Mouse (Mus musculus): Measurements from ENCODE around the gene Tusc2. TPM values are rescaled to one million over a fixed set of nuclear protein-coding genes. Genes with fewer than 3 reads are reported as not detected.

Tusc2 gene
- polyA plus RNA-seq, 1 experiment: 22.1 TPM

GRCm38 (mm10) chr9:107541474-107542351 is 21.3 kb upstream of the Tusc2 start, which contains the start of the genes Cyb561d2 and Nprl2:
TSS of gene Cyb561d2 (minus strand) at chr9:107542193.
TSS of gene Nprl2 (plus strand) at chr9:107542226.
- Histone ChIP-seq H3K27ac (ENCODE audit: control insufficient read depth, insufficient read depth, low read depth, low read length, poor library complexity) (peak within 1 kb of the TSS; percentile 35), H3K4me3 (replicated peaks; ENCODE audit: control insufficient read depth, low read depth, low read length) (peak within 1 kb of the TSS; percentile 87), H3K4me1 (ENCODE audit: control insufficient read depth, insufficient read depth, low read length) (peaks cover under 1% of the 10 kb centered on the region; the same call in 1 of the 2 replicates)
- TF ChIP-seq POLR2A (IDR thresholded peaks at IDR 0.05; ENCODE audit: borderline replicate concordance, control insufficient read depth, low read depth, low read length): peak; percentile 58; the same call in 1 of the 2 replicates
- peak; percentile 17; the same call in 1 of the 2 replicates for TF ChIP-seq CTCF (IDR thresholded peaks at IDR 0.05; ENCODE audit: control insufficient read depth, insufficient read depth, low read length)
- under 1% methylated on average over 46 of the region's 46 CpGs for WGBS

GRCm38 (mm10) chr9:107542352-107542686 is 20.7 kb upstream of the Tusc2 start:
- Histone ChIP-seq H3K4me3 (replicated peaks; ENCODE audit: control insufficient read depth, low read depth, low read length) (peak overlapping the region; percentile 87), H3K4me1 (ENCODE audit: control insufficient read depth, insufficient read depth, low read length) (peaks cover 3% of the 10 kb centered on the region; the same call in 1 of the 2 replicates), H3K27ac (ENCODE audit: control insufficient read depth, insufficient read depth, low read depth, low read length, poor library complexity) (peak overlapping the region; percentile 7; the same call in 1 of the 2 replicates)
- whole genome bisulfite sequencing: 0% methylated on average over 11 of the region's 11 CpGs
- TF ChIP-seq POLR2A (IDR thresholded peaks at IDR 0.05; ENCODE audit: borderline replicate concordance, control insufficient read depth, low read depth, low read length) (no peak), CTCF (IDR thresholded peaks at IDR 0.05; ENCODE audit: control insufficient read depth, insufficient read depth, low read length) (no peak)

- TF ChIP-seq POLR2A (IDR thresholded peaks at IDR 0.05; ENCODE audit: borderline replicate concordance, control insufficient read depth, low read depth, low read length) (no peak), CTCF (IDR thresholded peaks at IDR 0.05; ENCODE audit: control insufficient read depth, insufficient read depth, low read length) (no peak)
- Histone ChIP-seq H3K4me1 (ENCODE audit: control insufficient read depth, insufficient read depth, low read length) (peaks cover 3% of the 10 kb centered on the region; the same call in 1 of the 2 replicates), H3K4me3 (replicated peaks; ENCODE audit: control insufficient read depth, low read depth, low read length) (no peak overlapping the region), H3K27ac (ENCODE audit: control insufficient read depth, insufficient read depth, low read depth, low read length, poor library complexity) (no peak overlapping the region)
- WGBS: 64% methylated on average over 8 of the region's 8 CpGs
Observed at GRCm38 (mm10) chr9:107542721-107543120, 20.3 kb upstream of the Tusc2 start.

- Histone ChIP-seq H3K4me3 (replicated peaks; ENCODE audit: control insufficient read depth, low read depth, low read length) (no peak overlapping the region), H3K27ac (ENCODE audit: control insufficient read depth, insufficient read depth, low read depth, low read length, poor library complexity) (no peak overlapping the region), H3K4me1 (ENCODE audit: control insufficient read depth, insufficient read depth, low read length) (peaks cover 3% of the 10 kb centered on the region; the same call in 1 of the 2 replicates)
- WGBS: 88% methylated on average over 11 of the region's 11 CpGs
- TF ChIP-seq CTCF (IDR thresholded peaks at IDR 0.05; ENCODE audit: control insufficient read depth, insufficient read depth, low read length): no peak
- TF ChIP-seq POLR2A (IDR thresholded peaks at IDR 0.05; ENCODE audit: borderline replicate concordance, control insufficient read depth, low read depth, low read length): no peak
Observed at GRCm38 (mm10) chr9:107543299-107543698, 19.8 kb upstream of the Tusc2 start.

GRCm38 (mm10) chr9:107544196-107544700 is 18.8 kb upstream of the Tusc2 start:
- H3K27ac ChIP-seq (ENCODE audit: control insufficient read depth, insufficient read depth, low read depth, low read length, poor library complexity): no peak overlapping the region
- no peak for TF ChIP-seq POLR2A (IDR thresholded peaks at IDR 0.05; ENCODE audit: borderline replicate concordance, control insufficient read depth, low read depth, low read length)
- TF ChIP-seq CTCF (IDR thresholded peaks at IDR 0.05; ENCODE audit: control insufficient read depth, insufficient read depth, low read length): no peak
- peaks cover 3% of the 10 kb centered on the region; the same call in 1 of the 2 replicates for H3K4me1 ChIP-seq (ENCODE audit: control insufficient read depth, insufficient read depth, low read length)
- H3K4me3 ChIP-seq (replicated peaks; ENCODE audit: control insufficient read depth, low read depth, low read length): no peak overlapping the region
- WGBS: 96% methylated on average over 17 of the region's 17 CpGs

- TF ChIP-seq POLR2A (IDR thresholded peaks at IDR 0.05; ENCODE audit: borderline replicate concordance, control insufficient read depth, low read depth, low read length) (no peak), CTCF (IDR thresholded peaks at IDR 0.05; ENCODE audit: control insufficient read depth, insufficient read depth, low read length) (no peak)
- Histone ChIP-seq H3K4me1 (ENCODE audit: control insufficient read depth, insufficient read depth, low read length) (peaks cover 3% of the 10 kb centered on the region; the same call in 1 of the 2 replicates), H3K27ac (ENCODE audit: control insufficient read depth, insufficient read depth, low read depth, low read length, poor library complexity) (no peak overlapping the region), H3K4me3 (replicated peaks; ENCODE audit: control insufficient read depth, low read depth, low read length) (no peak overlapping the region)
- 91% methylated on average over 12 of the region's 12 CpGs for WGBS
Observed at GRCm38 (mm10) chr9:107544729-107545128, 18.3 kb upstream of the Tusc2 start.

GRCm38 (mm10) chr9:107545199-107545598 is 17.9 kb upstream of the Tusc2 start:
- H3K27ac ChIP-seq (ENCODE audit: control insufficient read depth, insufficient read depth, low read depth, low read length, poor library complexity): no peak overlapping the region
- WGBS: 83% methylated on average over 10 of the region's 10 CpGs
- no peak overlapping the region for H3K4me3 ChIP-seq (replicated peaks; ENCODE audit: control insufficient read depth, low read depth, low read length)
- peaks cover 3% of the 10 kb centered on the region; the same call in 1 of the 2 replicates for H3K4me1 ChIP-seq (ENCODE audit: control insufficient read depth, insufficient read depth, low read length)
- 0 out of 2 replicates have a peak, but pooled peaks have one; percentile 9 for TF ChIP-seq CTCF (IDR thresholded peaks at IDR 0.05; ENCODE audit: control insufficient read depth, insufficient read depth, low read length)
- TF ChIP-seq POLR2A (IDR thresholded peaks at IDR 0.05; ENCODE audit: borderline replicate concordance, control insufficient read depth, low read depth, low read length): no peak

- Histone ChIP-seq H3K4me1 (ENCODE audit: control insufficient read depth, insufficient read depth, low read length) (peaks cover 4% of the 10 kb centered on the region; the same call in 1 of the 2 replicates), H3K27ac (ENCODE audit: control insufficient read depth, insufficient read depth, low read depth, low read length, poor library complexity) (no peak overlapping the region), H3K4me3 (replicated peaks; ENCODE audit: control insufficient read depth, low read depth, low read length) (no peak overlapping the region)
- TF ChIP-seq POLR2A (IDR thresholded peaks at IDR 0.05; ENCODE audit: borderline replicate concordance, control insufficient read depth, low read depth, low read length): no peak
- peak; percentile 92 for TF ChIP-seq CTCF (IDR thresholded peaks at IDR 0.05; ENCODE audit: control insufficient read depth, insufficient read depth, low read length)
- WGBS: 19% methylated on average over 3 of the region's 3 CpGs
Observed at GRCm38 (mm10) chr9:107545602-107546001, 17.5 kb upstream of the Tusc2 start.

All from bone marrow, adult 2 months (tissue).